Comparison of ENCODE assay signal across 14 mouse cellular contexts in genomic region chr9:101061035-101061434, GRCm38 (mm10). TPM values are rescaled to one million over a fixed set of nuclear protein-coding genes. Genes with fewer than 3 reads are reported as not detected.
DNase-seq lines count a peak whose midpoint lies in the region; TF ChIP-seq lines count a peak whose summit lies in the region.
"Had no signal": no experiment of that assay in that cellular context is flagged by ENCODE, and none has a peak within 500 bp of the region (broad histone marks: within the 10 kb centered on the region; RNA-seq: fewer than 3 reads in every experiment).

No protein-coding gene starts in this region.

- no peak for TF ChIP-seq CTCF in spleen, adult 2 months (IDR thresholded peaks at IDR 0.05; ENCODE audit: extremely low read depth, insufficient read depth, insufficient read length, insufficient replicate concordance)

- no peak; the same call in 1 of the 2 replicates for TF ChIP-seq POLR2A in spleen, adult 2 months (IDR thresholded peaks at IDR 0.05; ENCODE audit: low read depth, low read length)

- DNase-seq in A20 (ENCODE audit: low read depth, low spot score), result peak; percentile 28
- DNase-seq in CD8-positive naive resting alpha-beta T cell, adult 2 months (ENCODE audit: low read depth in 2 of 2, low spot score in 2 of 2), result peak; percentile 74 to 77
- peak; percentile 89 for DNase-seq in induced T-regulatory cell, adult 2 months (ENCODE audit: low read depth)
- DNase-seq in spleen, adult 2 months (ENCODE audit: low read depth in 1 of 2, low spot score in 2 of 2), result peak; percentile 38 to 87
- no peak for DNase-seq in frontal cortex, adult 2 months (ENCODE audit: extremely low spot score in 1 of 2, low spot score in 1 of 2)
- DNase-seq in layer of hippocampus, adult 11-12 months (ENCODE audit: low spot score), result no peak
- no peak for DNase-seq in frontal cortex, postnatal 10 days (ENCODE audit: low spot score in 2 of 2)
- DNase-seq in right cerebral cortex, postnatal 14 days, result no peak
- DNase-seq: adrenal gland, adult 8-10 months; heart, adult 18-20 months; liver had no signal

- H3K36me3 ChIP-seq in spleen, adult 2 months (ENCODE audit: control insufficient read depth, insufficient read depth, low read length), result no peaks in the 10 kb centered on the region
- H3K36me3 ChIP-seq: hindbrain, embryonic 12.5 days; kidney, embryonic 15.5 days; midbrain, embryonic 12.5 days had no signal

- 28% methylated on average over 11 of the region's 11 CpGs for WGBS in spleen, adult 2 months

- no peaks in the 10 kb centered on the region for H3K27me3 ChIP-seq in spleen, adult 2 months (ENCODE audit: control insufficient read depth, insufficient read depth, low read length)
- H3K27me3 ChIP-seq: hindbrain, embryonic 12.5 days; kidney, embryonic 15.5 days; midbrain, embryonic 12.5 days had no signal

- no peaks in the 10 kb centered on the region; the same call in 1 of the 2 replicates for H3K4me1 ChIP-seq in spleen, adult 2 months (ENCODE audit: control insufficient read depth, insufficient read depth, insufficient read length)
- H3K4me1 ChIP-seq: hindbrain, embryonic 12.5 days; kidney, embryonic 15.5 days; midbrain, embryonic 12.5 days had no signal

- no peak overlapping the region for H3K4me3 ChIP-seq in spleen, adult 2 months (ENCODE audit: extremely low read depth, insufficient read depth, insufficient read length)
- H3K4me3 ChIP-seq: hindbrain, embryonic 12.5 days; kidney, embryonic 15.5 days; midbrain, embryonic 12.5 days had no signal

- peak overlapping the region; percentile 54 for H3K27ac ChIP-seq in spleen, adult 2 months (ENCODE audit: insufficient read depth, low read length)
- H3K27ac ChIP-seq: hindbrain, embryonic 12.5 days; kidney, embryonic 15.5 days; midbrain, embryonic 12.5 days had no signal

RNA-seq across cellular contexts. Expression of gene Msl2, which starts 12.9 kb away (rescaled TPM):
- polyA plus RNA-seq in spleen, adult 2 months (2012; rRNA removed), result 27.6 and 41.6 TPM in 2 replicates
- 27.3 and 27.4 TPM in 2 replicates for polyA plus RNA-seq in frontal cortex, adult 2 months (2012; rRNA removed)

RNA-seq across cellular contexts. Expression of gene Pccb, which starts 26.3 kb away (rescaled TPM):
- polyA plus RNA-seq in spleen, adult 2 months (2012; rRNA removed), result 20.9 and 22.0 TPM in 2 replicates
- 61.2 and 69.8 TPM in 2 replicates for polyA plus RNA-seq in frontal cortex, adult 2 months (2012; rRNA removed)

Comparison
In these comparisons a context has a peak if more than half of its experiments do, and no peak if none do; other contexts are left out.
1. DNase-seq: peak in A20 (single experiment), CD8-positive naive resting alpha-beta T cell, adult 2 months (2 of 2), induced T-regulatory cell, adult 2 months (single experiment) and spleen, adult 2 months (2 of 2); none in frontal cortex, adult 2 months (0 of 2), layer of hippocampus, adult 11-12 months (single experiment), frontal cortex, postnatal 10 days (0 of 2) and right cerebral cortex, postnatal 14 days (single experiment).